Mouse (Mus musculus): Measurements from ENCODE around the gene Il17rc. TPM values are rescaled to one million over a fixed set of nuclear protein-coding genes. Genes with fewer than 3 reads are reported as not detected.

Il17rc gene
- polyA plus RNA-seq, 1 experiment from 2014 or later = 5.6 TPM

DNA sequence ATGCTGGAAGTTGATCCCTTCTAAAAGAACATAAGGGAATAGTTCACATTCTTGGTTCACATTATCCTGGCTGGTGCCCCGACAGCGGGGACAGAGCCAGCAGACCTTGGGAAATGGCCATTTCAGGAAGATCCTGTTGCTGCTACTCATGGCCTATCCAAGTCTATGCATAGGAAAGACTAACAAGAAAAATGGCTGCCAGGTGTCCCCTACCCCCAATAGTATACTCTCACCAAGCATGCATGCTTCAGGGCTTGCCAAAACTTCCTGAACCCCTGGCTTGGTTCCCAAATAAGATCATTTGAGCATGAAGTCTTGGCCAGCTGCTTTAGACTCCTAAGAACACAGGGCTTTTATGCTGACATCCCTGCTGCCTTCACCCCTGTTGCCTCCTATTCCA is 19.4 kb upstream of the Il17rc start:
- Histone ChIP-seq H3K4me3 (ENCODE audit: control insufficient read depth in 1 of 2, insufficient read depth in 1 of 2, low read depth in 1 of 2, low read length in 2 of 2) (no peak overlapping the region), H3K9me3 (ENCODE audit: control insufficient read depth, low read length) (no peaks in the 10 kb centered on the region), H3K27ac (replicated peaks in 1 of 2; ENCODE audit: control insufficient read depth in 1 of 2, insufficient read depth in 1 of 2, low read depth in 2 of 2, low read length in 2 of 2) (no peak overlapping the region), H3K27me3 (ENCODE audit: control insufficient read depth, insufficient read depth, low read length) (no peaks in the 10 kb centered on the region), H3K36me3 (ENCODE audit: control insufficient read depth, insufficient read depth, low read length) (peaks cover 19% of the 10 kb centered on the region), H3K4me1 (ENCODE audit: control insufficient read depth in 2 of 2, insufficient read depth in 2 of 2, low read length in 2 of 2) (peaks cover 3 to 5% of the 10 kb centered on the region in 2 experiments), H3K9ac (ENCODE audit: low read length) (no peak overlapping the region), H3K4me2 (ENCODE audit: low read length) (no peak overlapping the region)
- ATAC-seq (ENCODE audit: insufficient number of reproducible peaks, insufficient read depth, low FRiP score, low read depth) = no peak
- WGBS = 42% methylated on average over 2 of the region's 2 CpGs

DNA sequence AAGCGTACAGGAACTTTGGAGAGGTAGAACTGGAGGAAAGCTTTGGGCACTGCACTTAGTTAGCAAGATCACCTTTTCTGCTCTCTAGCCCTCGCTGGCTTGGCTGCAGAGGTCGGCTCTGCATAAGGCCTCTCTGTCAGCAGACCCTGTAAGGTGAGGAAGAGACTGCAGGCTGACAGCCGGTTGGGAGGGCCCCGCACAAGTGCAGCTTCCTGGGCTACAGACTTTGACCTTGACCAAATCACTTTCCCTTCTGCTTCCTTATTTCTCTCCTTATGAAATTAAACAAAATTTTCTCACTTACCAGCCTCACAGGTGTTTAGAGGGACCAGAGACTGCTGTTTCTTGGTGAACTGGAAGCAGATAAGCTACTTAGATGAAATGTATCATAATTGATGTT is 16.2 kb upstream of the Il17rc start:
- Histone ChIP-seq H3K9me3 (ENCODE audit: control insufficient read depth, low read length) (no peaks in the 10 kb centered on the region), H3K27me3 (ENCODE audit: control insufficient read depth, insufficient read depth, low read length) (no peaks in the 10 kb centered on the region), H3K4me2 (ENCODE audit: low read length) (no peak overlapping the region), H3K36me3 (ENCODE audit: control insufficient read depth, insufficient read depth, low read length) (no peaks in the 10 kb centered on the region), H3K4me1 (ENCODE audit: control insufficient read depth in 2 of 2, insufficient read depth in 2 of 2, low read length in 2 of 2) (peaks cover 3 to 5% of the 10 kb centered on the region in 2 experiments), H3K27ac (replicated peaks in 1 of 2; ENCODE audit: control insufficient read depth in 1 of 2, insufficient read depth in 1 of 2, low read depth in 2 of 2, low read length in 2 of 2) (no peak overlapping the region), H3K9ac (ENCODE audit: low read length) (no peak overlapping the region), H3K4me3 (ENCODE audit: control insufficient read depth in 1 of 2, insufficient read depth in 1 of 2, low read depth in 1 of 2, low read length in 2 of 2) (no peak overlapping the region)
- no peak for ATAC-seq (ENCODE audit: insufficient number of reproducible peaks, insufficient read depth, low FRiP score, low read depth)
- WGBS = 44% methylated on average over 5 of the region's 5 CpGs

DNA sequence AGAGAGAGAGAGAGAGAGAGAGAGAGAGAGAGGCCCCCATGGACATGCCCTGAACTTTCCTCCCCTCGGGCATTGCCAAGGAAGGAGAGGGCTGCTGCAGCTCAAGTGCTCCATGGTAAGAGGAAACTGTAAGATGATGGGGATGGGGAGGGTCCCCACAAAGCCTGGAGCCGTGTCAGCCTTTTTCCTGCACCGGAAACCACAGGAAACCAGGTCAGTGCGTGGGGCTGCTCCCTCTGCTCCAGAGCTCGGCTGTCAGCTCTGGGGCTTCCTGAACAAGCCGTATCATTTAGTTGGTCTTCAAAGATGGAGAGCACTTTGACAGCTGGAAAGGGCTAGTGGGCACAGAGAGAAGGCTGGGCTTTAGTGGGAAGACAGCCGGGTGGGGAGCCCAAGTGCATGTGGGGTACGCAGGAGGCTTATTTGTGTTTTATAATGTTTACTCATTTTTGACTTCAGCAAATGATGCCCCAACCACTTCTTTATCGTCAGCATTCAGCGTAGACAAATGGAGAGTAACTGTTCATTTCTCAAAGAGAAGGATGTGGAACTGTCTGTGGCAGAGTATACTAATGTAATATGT is 13.2 kb upstream of the Il17rc start, which contains the start of gene Il17re:
Gene Il17re, plus strand, starts transcription at position 533 of the 583 bp plus-strand sequence.
- H3K4me1 ChIP-seq (ENCODE audit: control insufficient read depth in 2 of 2, insufficient read depth in 2 of 2, low read length in 2 of 2) = no peaks in the 10 kb centered on the region; a peak in 1 of 4 replicates

DNA sequence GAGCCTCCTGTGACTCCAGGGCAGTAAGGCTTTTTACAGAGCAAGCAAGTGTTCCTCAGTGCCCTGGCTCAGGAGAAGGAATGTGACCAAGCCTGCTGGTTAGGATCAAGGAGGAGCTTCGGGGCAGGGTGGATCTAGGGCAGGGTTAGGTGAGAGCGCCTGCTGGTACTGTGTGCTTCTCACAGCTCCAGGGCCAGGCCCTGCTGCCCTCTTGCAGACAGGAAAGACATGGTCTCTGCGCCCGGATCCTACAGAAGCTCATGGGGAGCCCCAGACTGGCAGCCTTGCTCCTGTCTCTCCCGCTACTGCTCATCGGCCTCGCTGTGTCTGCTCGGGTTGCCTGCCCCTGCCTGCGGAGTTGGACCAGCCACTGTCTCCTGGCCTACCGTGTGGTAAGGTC is 12.6 kb upstream of the Il17rc start:
- Histone ChIP-seq H3K4me2 (ENCODE audit: low read length) (no peak overlapping the region), H3K27ac (replicated peaks in 1 of 2; ENCODE audit: control insufficient read depth in 1 of 2, insufficient read depth in 1 of 2, low read depth in 2 of 2, low read length in 2 of 2) (no peak overlapping the region), H3K9ac (ENCODE audit: low read length) (no peak overlapping the region), H3K27me3 (ENCODE audit: control insufficient read depth, insufficient read depth, low read length) (no peaks in the 10 kb centered on the region), H3K4me1 (ENCODE audit: control insufficient read depth in 2 of 2, insufficient read depth in 2 of 2, low read length in 2 of 2) (no peaks in the 10 kb centered on the region; a peak in 1 of 4 replicates), H3K36me3 (ENCODE audit: control insufficient read depth, insufficient read depth, low read length) (no peaks in the 10 kb centered on the region), H3K9me3 (ENCODE audit: control insufficient read depth, low read length) (no peaks in the 10 kb centered on the region), H3K4me3 (ENCODE audit: control insufficient read depth in 1 of 2, insufficient read depth in 1 of 2, low read depth in 1 of 2, low read length in 2 of 2) (no peak overlapping the region)
- WGBS = 51% methylated on average over 10 of the region's 10 CpGs
- no peak for ATAC-seq (ENCODE audit: insufficient number of reproducible peaks, insufficient read depth, low FRiP score, low read depth)

More for the DNA sequence above, 13.2 kb upstream of the Il17rc start, which contains the start of gene Il17re:
- Histone ChIP-seq H3K27ac (replicated peaks in 1 of 2; ENCODE audit: control insufficient read depth in 1 of 2, insufficient read depth in 1 of 2, low read depth in 2 of 2, low read length in 2 of 2) (no peak within 1 kb of the TSS), H3K4me3 (ENCODE audit: control insufficient read depth in 1 of 2, insufficient read depth in 1 of 2, low read depth in 1 of 2, low read length in 2 of 2) (no peak within 1 kb of the TSS), H3K4me2 (ENCODE audit: low read length) (no peak within 1 kb of the TSS), H3K36me3 (ENCODE audit: control insufficient read depth, insufficient read depth, low read length) (no peaks in the 10 kb centered on the region), H3K9ac (ENCODE audit: low read length) (no peak within 1 kb of the TSS), H3K27me3 (ENCODE audit: control insufficient read depth, insufficient read depth, low read length) (no peaks in the 10 kb centered on the region), H3K9me3 (ENCODE audit: control insufficient read depth, low read length) (no peaks in the 10 kb centered on the region)
- no peak for ATAC-seq (ENCODE audit: insufficient number of reproducible peaks, insufficient read depth, low FRiP score, low read depth)
- WGBS = 63% methylated on average over 10 of the region's 10 CpGs

DNA sequence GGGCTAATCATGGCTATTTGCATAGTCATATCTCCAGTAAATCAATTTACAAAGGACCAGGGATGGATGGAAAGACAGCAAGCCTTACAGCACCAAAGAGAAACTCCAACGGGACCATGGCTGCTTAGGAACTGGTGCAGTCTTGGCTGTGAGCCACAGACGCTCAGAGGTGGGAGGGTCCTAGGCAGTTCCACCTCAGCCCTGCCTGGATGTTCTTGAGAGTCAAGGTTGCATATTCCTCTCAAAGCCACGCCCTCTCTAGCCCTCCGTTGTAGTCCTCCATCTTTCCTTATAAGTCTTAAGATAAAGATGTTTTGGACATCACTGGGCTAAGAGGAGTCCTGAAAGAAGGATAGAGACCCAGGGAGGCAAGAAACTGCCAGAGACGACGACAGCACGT is 7.2 kb upstream of the Il17rc start:
- Histone ChIP-seq H3K4me2 (ENCODE audit: low read length) (no peak overlapping the region), H3K4me3 (ENCODE audit: control insufficient read depth in 1 of 2, insufficient read depth in 1 of 2, low read depth in 1 of 2, low read length in 2 of 2) (no peak overlapping the region), H3K9me3 (ENCODE audit: control insufficient read depth, low read length) (no peaks in the 10 kb centered on the region), H3K27ac (replicated peaks in 1 of 2; ENCODE audit: control insufficient read depth in 1 of 2, insufficient read depth in 1 of 2, low read depth in 2 of 2, low read length in 2 of 2) (no peak overlapping the region), H3K36me3 (ENCODE audit: control insufficient read depth, insufficient read depth, low read length) (no peaks in the 10 kb centered on the region), H3K27me3 (ENCODE audit: control insufficient read depth, insufficient read depth, low read length) (peaks cover 10% of the 10 kb centered on the region; the same call in 1 of the 2 replicates), H3K9ac (ENCODE audit: low read length) (no peak overlapping the region), H3K4me1 (ENCODE audit: control insufficient read depth in 2 of 2, insufficient read depth in 2 of 2, low read length in 2 of 2) (no peaks in the 10 kb centered on the region; a peak in 1 of 4 replicates)
- WGBS = 52% methylated on average over 7 of the region's 7 CpGs
- ATAC-seq (ENCODE audit: insufficient number of reproducible peaks, insufficient read depth, low FRiP score, low read depth) = no peak

DNA sequence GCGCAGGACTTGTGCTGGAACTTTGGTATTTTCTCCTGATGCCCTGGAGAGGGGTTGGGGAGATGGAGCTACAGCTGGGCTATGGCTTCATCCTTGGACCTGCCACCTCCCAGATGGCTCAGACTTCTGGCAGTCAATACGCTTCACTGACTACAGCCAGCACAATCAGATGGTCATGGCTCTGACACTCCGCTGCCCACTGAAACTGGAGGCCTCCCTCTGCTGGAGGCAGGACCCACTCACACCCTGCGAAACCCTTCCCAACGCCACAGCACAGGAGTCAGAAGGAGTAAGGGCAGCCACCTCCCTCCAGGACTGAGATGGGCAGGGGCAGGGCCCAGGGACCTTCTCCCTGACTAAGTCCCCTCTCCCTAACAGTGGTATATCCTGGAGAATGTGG is 5.6 kb upstream of the Il17rc start:
- no peak for ATAC-seq (ENCODE audit: insufficient number of reproducible peaks, insufficient read depth, low FRiP score, low read depth)
- 53% methylated on average over 5 of the region's 5 CpGs for WGBS

DNA sequence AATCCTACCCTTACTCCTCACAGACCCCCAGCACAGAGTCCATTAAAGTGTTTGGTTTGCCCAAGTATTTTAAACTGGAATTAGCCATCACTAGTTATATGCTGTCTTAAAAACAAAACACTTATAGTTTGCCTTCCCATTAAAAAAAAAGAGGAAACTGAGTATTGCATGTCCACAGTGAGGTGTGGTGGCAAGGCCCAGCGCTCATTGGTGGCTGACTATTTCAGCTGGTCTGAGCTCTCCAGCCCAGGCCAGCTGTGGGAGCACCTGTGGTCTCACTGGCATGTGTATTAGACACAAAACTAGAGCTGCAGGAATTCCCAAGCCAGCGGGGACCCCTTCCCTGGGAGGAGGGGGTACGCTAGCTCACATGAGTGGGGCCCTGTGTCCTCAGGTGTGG is 2.7 kb upstream of the Il17rc start:
- no peaks in the 10 kb centered on the region for H3K36me3 ChIP-seq (ENCODE audit: control insufficient read depth, insufficient read depth, low read length)
- peaks cover 16 to 20% of the 10 kb centered on the region in 2 experiments for H3K4me1 ChIP-seq (ENCODE audit: control insufficient read depth in 2 of 2, insufficient read depth in 2 of 2, low read length in 2 of 2)
- ATAC-seq (ENCODE audit: insufficient number of reproducible peaks, insufficient read depth, low FRiP score, low read depth) = no peak
- no peak overlapping the region for H3K4me3 ChIP-seq (ENCODE audit: control insufficient read depth in 1 of 2, insufficient read depth in 1 of 2, low read depth in 1 of 2, low read length in 2 of 2)
- H3K27ac ChIP-seq (replicated peaks in 1 of 2; ENCODE audit: control insufficient read depth in 1 of 2, insufficient read depth in 1 of 2, low read depth in 2 of 2, low read length in 2 of 2) = no peak overlapping the region
- peaks cover 21% of the 10 kb centered on the region; the same call in 1 of the 2 replicates for H3K27me3 ChIP-seq (ENCODE audit: control insufficient read depth, insufficient read depth, low read length)
- WGBS = 57% methylated on average over 3 of the region's 3 CpGs
- H3K4me2 ChIP-seq (ENCODE audit: low read length) = no peak overlapping the region
- H3K9me3 ChIP-seq (ENCODE audit: control insufficient read depth, low read length) = no peaks in the 10 kb centered on the region
- H3K9ac ChIP-seq (ENCODE audit: low read length) = 0 out of 2 replicates have a peak overlapping the region, but pooled peaks have one; percentile 16

More for the DNA sequence above, 5.6 kb upstream of the Il17rc start:
- Histone ChIP-seq H3K27ac (replicated peaks in 1 of 2; ENCODE audit: control insufficient read depth in 1 of 2, insufficient read depth in 1 of 2, low read depth in 2 of 2, low read length in 2 of 2) (no peak overlapping the region), H3K36me3 (ENCODE audit: control insufficient read depth, insufficient read depth, low read length) (no peaks in the 10 kb centered on the region), H3K9me3 (ENCODE audit: control insufficient read depth, low read length) (no peaks in the 10 kb centered on the region), H3K4me2 (ENCODE audit: low read length) (no peak overlapping the region), H3K9ac (ENCODE audit: low read length) (no peak overlapping the region), H3K4me1 (ENCODE audit: control insufficient read depth in 2 of 2, insufficient read depth in 2 of 2, low read length in 2 of 2) (peaks cover 5 to 7% of the 10 kb centered on the region in 2 experiments; a peak in 1 of 4 replicates), H3K4me3 (ENCODE audit: control insufficient read depth in 1 of 2, insufficient read depth in 1 of 2, low read depth in 1 of 2, low read length in 2 of 2) (no peak overlapping the region), H3K27me3 (ENCODE audit: control insufficient read depth, insufficient read depth, low read length) (peaks cover 20% of the 10 kb centered on the region; the same call in 1 of the 2 replicates)

DNA sequence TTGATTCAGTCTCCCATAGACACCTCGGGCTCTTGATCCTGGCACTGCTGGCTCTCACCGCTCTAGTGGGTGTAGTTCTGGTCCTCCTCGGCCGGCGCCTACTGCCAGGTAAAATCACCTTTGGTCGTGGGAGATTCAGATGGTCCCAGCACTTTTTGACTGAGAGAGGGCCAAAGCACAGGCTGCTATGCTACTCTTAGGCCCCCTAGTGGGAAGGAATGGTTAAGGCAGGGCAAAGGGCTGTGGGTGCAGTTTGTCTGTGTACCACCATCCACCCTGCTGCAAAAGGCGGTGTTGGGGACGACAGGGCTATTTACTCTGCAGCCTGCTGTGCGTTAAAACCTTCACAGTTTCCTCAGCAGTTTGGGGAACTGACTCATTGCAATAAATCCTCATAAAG is 2.2 kb upstream of the Il17rc start:
- no peaks in the 10 kb centered on the region for H3K9me3 ChIP-seq (ENCODE audit: control insufficient read depth, low read length)
- 9% methylated on average over 9 of the region's 9 CpGs for WGBS
- H3K27me3 ChIP-seq (ENCODE audit: control insufficient read depth, insufficient read depth, low read length) = peaks cover 21% of the 10 kb centered on the region; the same call in 1 of the 2 replicates
- H3K4me1 ChIP-seq (ENCODE audit: control insufficient read depth in 2 of 2, insufficient read depth in 2 of 2, low read length in 2 of 2) = peaks cover 16 to 20% of the 10 kb centered on the region in 2 experiments
- peak overlapping the region; percentile 55 for H3K9ac ChIP-seq (ENCODE audit: low read length)
- no peak for ATAC-seq (ENCODE audit: insufficient number of reproducible peaks, insufficient read depth, low FRiP score, low read depth)
- peak overlapping the region; percentile 42 to 45 for H3K4me3 ChIP-seq (ENCODE audit: control insufficient read depth in 1 of 2, insufficient read depth in 1 of 2, low read depth in 1 of 2, low read length in 2 of 2)
- H3K36me3 ChIP-seq (ENCODE audit: control insufficient read depth, insufficient read depth, low read length) = no peaks in the 10 kb centered on the region
- peak overlapping the region; percentile 76 for H3K4me2 ChIP-seq (ENCODE audit: low read length)
- no peak overlapping the region for H3K27ac ChIP-seq (replicated peaks in 1 of 2; ENCODE audit: control insufficient read depth in 1 of 2, insufficient read depth in 1 of 2, low read depth in 2 of 2, low read length in 2 of 2)
